9 mouse cellular contexts compared by ENCODE assay signal in genomic region chr5:5319824-5320505, GRCm38 (mm10).
DNase-seq lines count a peak whose midpoint lies in the region; ATAC-seq and TF ChIP-seq lines count a peak whose summit lies in the region.
"Had no signal": no experiment of that assay in that cellular context is flagged by ENCODE, and none has a peak within 500 bp of the region (broad histone marks: within the 10 kb centered on the region; RNA-seq: fewer than 3 reads in every experiment).

No protein-coding gene starts in this region.

- intact Hi-C loops in heart, postnatal 36 days (cut with DNase I) = no loop called here

- H3K4me3 ChIP-seq in hindbrain, embryonic 16.5 days (ENCODE audit: low read length) = no peak overlapping the region
- no peak overlapping the region for H3K4me3 ChIP-seq in hindbrain, embryonic 12.5 days
- peak overlapping the region; percentile 10 to 15; a peak in 1 of 4 replicates for H3K4me3 ChIP-seq in MEL (ENCODE audit: control insufficient read depth in 1 of 2, insufficient read depth in 1 of 2, low read depth in 2 of 2, low read length in 2 of 2)
- no peak overlapping the region for H3K4me3 ChIP-seq in midbrain, embryonic 16.5 days (ENCODE audit: low read depth, low read length)
- H3K4me3 ChIP-seq: forebrain, embryonic 12.5 days had no signal

- H3K79me2 ChIP-seq in MEL (ENCODE audit: control insufficient read depth, insufficient read depth, low read length, poor library complexity) = no peaks in the 10 kb centered on the region

- ATAC-seq in hindbrain, embryonic 16.5 days = peak; percentile 32; the same call in 1 of the 2 replicates
- no peak for ATAC-seq in hindbrain, embryonic 12.5 days (ENCODE audit: low FRiP score)
- ATAC-seq in midbrain, embryonic 16.5 days = no peak

- 81% methylated on average over 8 of the region's 8 CpGs for WGBS in hindbrain, embryonic 16.5 days
- WGBS in hindbrain, embryonic 12.5 days = 92% methylated on average over 8 of the region's 8 CpGs
- 88% methylated on average over 8 of the region's 8 CpGs for WGBS in midbrain, embryonic 16.5 days

- no peak for TF ChIP-seq CTCF in MEL (IDR thresholded peaks at IDR 0.05 in 2 of 3, conservative IDR thresholded peaks at IDR 0.05 in 1 of 3; ENCODE audit: control insufficient read depth in 1 of 3, insufficient read depth in 1 of 3, low read depth in 2 of 3, low read length in 3 of 3, poor library complexity in 1 of 3, severe bottlenecking in 1 of 3)

- 0 out of 2 replicates have a peak, but pooled peaks cover 4% of the 10 kb centered on the region for H3K4me1 ChIP-seq in hindbrain, embryonic 16.5 days (ENCODE audit: control insufficient read depth, insufficient read depth, low read depth, low read length)
- no peaks in the 10 kb centered on the region for H3K4me1 ChIP-seq in hindbrain, embryonic 12.5 days
- H3K4me1 ChIP-seq in MEL (ENCODE audit: control insufficient read depth in 1 of 2, insufficient read depth in 2 of 2, low read length in 2 of 2) = no peaks in the 10 kb centered on the region
- H3K4me1 ChIP-seq in midbrain, embryonic 16.5 days (ENCODE audit: control insufficient read depth, insufficient read depth, low read length) = no peaks in the 10 kb centered on the region
- H3K4me1 ChIP-seq: forebrain, embryonic 12.5 days had no signal

- TF ChIP-seq RAD21 in MEL (IDR thresholded peaks at IDR 0.05; ENCODE audit: low read depth, low read length) = no peak

- H3K9me3 ChIP-seq in hindbrain, embryonic 16.5 days (ENCODE audit: control insufficient read depth, low read length) = no peaks in the 10 kb centered on the region
- H3K9me3 ChIP-seq in hindbrain, embryonic 12.5 days (replicated peaks) = no peaks in the 10 kb centered on the region
- no peaks in the 10 kb centered on the region for H3K9me3 ChIP-seq in MEL (replicated peaks; ENCODE audit: insufficient read depth, low read length)
- H3K9me3 ChIP-seq in midbrain, embryonic 16.5 days (replicated peaks; ENCODE audit: control insufficient read depth, low read length, poor library complexity, severe bottlenecking) = no peaks in the 10 kb centered on the region
- H3K9me3 ChIP-seq: forebrain, embryonic 12.5 days had no signal

- H3K27me3 ChIP-seq in hindbrain, embryonic 16.5 days (replicated peaks; ENCODE audit: control insufficient read depth, insufficient read depth, low read length) = no peaks in the 10 kb centered on the region
- H3K27me3 ChIP-seq in hindbrain, embryonic 12.5 days = no peaks in the 10 kb centered on the region
- no peaks in the 10 kb centered on the region for H3K27me3 ChIP-seq in MEL (ENCODE audit: control insufficient read depth in 1 of 2, insufficient read depth in 2 of 2, low read length in 2 of 2)
- no peaks in the 10 kb centered on the region for H3K27me3 ChIP-seq in midbrain, embryonic 16.5 days (ENCODE audit: control insufficient read depth, insufficient read depth, low read depth, low read length)
- H3K27me3 ChIP-seq: forebrain, embryonic 12.5 days had no signal

- H3K4me2 ChIP-seq in hindbrain, embryonic 16.5 days (ENCODE audit: low read length) = no peak overlapping the region
- H3K4me2 ChIP-seq in hindbrain, embryonic 12.5 days (replicated peaks) = no peak overlapping the region
- H3K4me2 ChIP-seq in midbrain, embryonic 16.5 days (ENCODE audit: low read length) = no peak overlapping the region
- H3K4me2 ChIP-seq: forebrain, embryonic 12.5 days had no signal

- peak overlapping the region; percentile 42 for H3K27ac ChIP-seq in hindbrain, embryonic 16.5 days (ENCODE audit: low read depth, low read length)
- no peak overlapping the region for H3K27ac ChIP-seq in hindbrain, embryonic 12.5 days
- H3K27ac ChIP-seq in MEL (ENCODE audit: control insufficient read depth, low read depth, low read length) = no peak overlapping the region
- no peak overlapping the region for H3K27ac ChIP-seq in midbrain, embryonic 16.5 days (ENCODE audit: low read length)
- H3K27ac ChIP-seq: forebrain, embryonic 12.5 days had no signal

- no peak for TF ChIP-seq POLR2A in MEL (IDR thresholded peaks at IDR 0.05; ENCODE audit: control insufficient read depth in 1 of 2, insufficient read depth in 1 of 2, low read depth in 1 of 2, low read length in 2 of 2, poor library complexity in 1 of 2)

- no peak overlapping the region for H3K9ac ChIP-seq in hindbrain, embryonic 16.5 days (ENCODE audit: low read depth, low read length)
- no peak overlapping the region for H3K9ac ChIP-seq in hindbrain, embryonic 12.5 days
- H3K9ac ChIP-seq in MEL (ENCODE audit: control insufficient read depth, low read depth, low read length, poor library complexity, severe bottlenecking) = no peak overlapping the region
- H3K9ac ChIP-seq in midbrain, embryonic 16.5 days (ENCODE audit: low read depth, low read length) = no peak overlapping the region
- H3K9ac ChIP-seq: forebrain, embryonic 12.5 days had no signal

- no peak for TF ChIP-seq EP300 in MEL (IDR thresholded peaks at IDR 0.05; ENCODE audit: low read depth in 1 of 2, low read length in 2 of 2)

- DNase-seq in MEL (ENCODE audit: low read depth, low spot score) = peak; percentile 13
- DNase-seq in heart, postnatal 36 days = peak; percentile 29 to 31
- peak; percentile 46 to 57 for DNase-seq in lung, postnatal 4 days
- no peak for DNase-seq in cerebellum, postnatal 25 days
- no peak for DNase-seq in thymus, postnatal 25 days

- no peaks in the 10 kb centered on the region for H3K36me3 ChIP-seq in hindbrain, embryonic 16.5 days (ENCODE audit: control insufficient read depth, insufficient read depth, low read length)
- no peaks in the 10 kb centered on the region for H3K36me3 ChIP-seq in hindbrain, embryonic 12.5 days
- H3K36me3 ChIP-seq in MEL (ENCODE audit: control insufficient read depth in 1 of 2, insufficient read depth in 2 of 2, low read length in 2 of 2) = no peaks in the 10 kb centered on the region
- H3K36me3 ChIP-seq in midbrain, embryonic 16.5 days (ENCODE audit: control insufficient read depth, insufficient read depth, low read length) = no peaks in the 10 kb centered on the region
- H3K36me3 ChIP-seq: forebrain, embryonic 12.5 days had no signal

TF ChIP-seq in MEL, 35 proteins besides CTCF, POLR2A, EP300 and RAD21:
- TF ChIP-seq UBTF (IDR thresholded peaks at IDR 0.05; ENCODE audit: borderline replicate concordance, insufficient read depth, low read depth, low read length) (no peak), ETS1 (IDR thresholded peaks at IDR 0.05; ENCODE audit: low read depth, low read length) (no peak), ZC3H11A (IDR thresholded peaks at IDR 0.05; ENCODE audit: low read depth, low read length) (no peak), SIN3A (IDR thresholded peaks at IDR 0.05; ENCODE audit: low read length) (no peak), GATA1 (IDR thresholded peaks at IDR 0.05; ENCODE audit: low read depth, low read length) (no peak), ZNF384 (IDR thresholded peaks at IDR 0.05; ENCODE audit: low read depth, low read length) (no peak), GABPA (IDR thresholded peaks at IDR 0.05; ENCODE audit: low read depth, low read length) (no peak), JUND (IDR thresholded peaks at IDR 0.05; ENCODE audit: low read depth, low read length) (no peak), HCFC1 (IDR thresholded peaks at IDR 0.05; ENCODE audit: low read depth, low read length) (no peak)
TF ChIP-seq in MEL: peak in this region for 0.

Comparison
In these comparisons a context has a peak if more than half of its experiments do, and no peak if none do; other contexts are left out.
1. H3K4me3 ChIP-seq: peak in MEL (2 of 2); none in hindbrain, embryonic 16.5 days (single experiment), hindbrain, embryonic 12.5 days (single experiment) and midbrain, embryonic 16.5 days (single experiment).
2. DNase-seq: peak in MEL (single experiment), heart, postnatal 36 days (2 of 2) and lung, postnatal 4 days (2 of 2); none in cerebellum, postnatal 25 days (0 of 2) and thymus, postnatal 25 days (single experiment).